Mouse (Mus musculus) forebrain, embryonic 11.5 days (tissue): Measurements from ENCODE around the gene Irs1. TPM values are rescaled to one million over a fixed set of nuclear protein-coding genes. Genes with fewer than 3 reads are reported as not detected.

Experiments used
- ATAC-seq: fragments of 200-750 bp; cut with Nextera tagmentation; replicated peaks from 2 replicates; pipeline ENCODE4 v1.8.0; 2017; ENCODE audit warnings: moderate TSS enrichment; ENCODE audit not compliant: low FRiP score
- DNase-seq: peaks from one replicate; pipeline ENCODE4 v3.0.0-alpha.2; 2017; ENCODE audit warnings: low spot score
- H3K27ac ChIP-seq: fragments of 300-500 bp; sonication (generic); 2 replicates; pipeline ENCODE4 v1.5.1; 2014; ENCODE audit warnings: low read depth, low read length
- H3K27me3 ChIP-seq: fragments of 300-500 bp; sonication (generic); 2 replicates; pipeline ENCODE4 v1.6.1; 2014; ENCODE audit warnings: mild to moderate bottlenecking, low read length, mixed read lengths; ENCODE audit not compliant: control insufficient read depth, insufficient read depth
- H3K36me3 ChIP-seq: fragments of 300-500 bp; sonication (generic); 2 replicates; pipeline ENCODE4 v1.6.1; 2014; ENCODE audit warnings: mild to moderate bottlenecking, low read length, moderate library complexity, mixed read lengths; ENCODE audit not compliant: control insufficient read depth, insufficient read depth
- H3K4me1 ChIP-seq: fragments of 300-500 bp; sonication (generic); replicated peaks from 2 replicates; pipeline ENCODE4 v1.6.1; 2014; ENCODE audit warnings: low read length, mixed read lengths; ENCODE audit not compliant: control insufficient read depth, insufficient read depth
- H3K4me2 ChIP-seq: fragments of 300-500 bp; sonication (generic); 2 replicates; pipeline ENCODE4 v1.6.1; 2014; ENCODE audit warnings: low read depth, mild to moderate bottlenecking, low read length, moderate library complexity, mixed read lengths; ENCODE audit not compliant: severe bottlenecking
- H3K4me3 ChIP-seq: fragments of 300-500 bp; sonication (generic); 2 replicates; pipeline ENCODE4 v1.5.1; 2014; ENCODE audit warnings: low read depth, low read length
- H3K9ac ChIP-seq: fragments of 300-500 bp; sonication (generic); 2 replicates; pipeline ENCODE4 v1.6.1; 2014; ENCODE audit warnings: low read length
- H3K9me3 ChIP-seq: fragments of 300-500 bp; sonication (generic); 2 replicates; pipeline ENCODE4 v1.6.1; 2016; ENCODE audit warnings: low read length, mixed read lengths; ENCODE audit not compliant: control insufficient read depth
- WGBS: fragments of 180-500 bp; shearing (Covaris S2); extraction: QIAGEN DNeasy Blood & Tissue Kit; methylation state at CpG from one replicate; pipeline ENCODE4 v1.1.7; 2014; 5-methylcytosine and 5-hydroxymethylcytosine counted together
- polyA plus RNA-seq: library from polyadenylated mRNA; unstranded; fragments of >200 nt; fragmentation: Nextera tagmentation; extraction: Ambion mirVana; gene quantifications from 2 replicates; pipeline ENCODE4 v1.2.1, GENCODE M21; 2014

Gene Irs1
- polyA plus RNA-seq, 1 experiment from 2014 or later: 17.5 TPM

DNA sequence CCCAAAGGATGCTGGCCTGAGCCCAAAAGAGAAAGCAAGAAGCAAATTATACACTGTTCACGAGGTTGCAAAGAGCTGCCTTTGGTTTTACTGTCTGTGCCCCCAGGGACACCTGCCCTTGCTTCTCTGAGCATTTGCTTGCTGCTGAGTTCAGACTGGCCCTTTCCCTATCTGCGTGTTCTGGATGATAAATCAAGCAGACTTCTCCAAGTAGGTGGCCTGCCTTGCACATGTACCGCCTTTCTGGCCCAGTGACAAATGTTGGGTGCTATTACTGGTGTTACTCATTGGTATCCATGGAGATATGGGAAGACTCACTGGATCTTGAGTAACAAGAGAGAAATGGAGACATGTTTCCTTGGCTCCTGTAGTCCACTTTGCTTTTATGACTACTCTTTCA lies 101.7 kb downstream of the Irs1 start:
- no peak overlapping the region for H3K27ac ChIP-seq
- H3K36me3 ChIP-seq: no peaks in the 10 kb centered on the region
- ATAC-seq (no peak), DNase-seq (no peak)
- H3K4me1 ChIP-seq: no peaks in the 10 kb centered on the region
- H3K4me3 ChIP-seq: no peak overlapping the region
- H3K9me3 ChIP-seq: no peaks in the 10 kb centered on the region
- no peaks in the 10 kb centered on the region for H3K27me3 ChIP-seq
- H3K9ac ChIP-seq: no peak overlapping the region
- WGBS: 80% methylated on average over 3 of the region's 3 CpGs
- no peak overlapping the region for H3K4me2 ChIP-seq

DNA sequence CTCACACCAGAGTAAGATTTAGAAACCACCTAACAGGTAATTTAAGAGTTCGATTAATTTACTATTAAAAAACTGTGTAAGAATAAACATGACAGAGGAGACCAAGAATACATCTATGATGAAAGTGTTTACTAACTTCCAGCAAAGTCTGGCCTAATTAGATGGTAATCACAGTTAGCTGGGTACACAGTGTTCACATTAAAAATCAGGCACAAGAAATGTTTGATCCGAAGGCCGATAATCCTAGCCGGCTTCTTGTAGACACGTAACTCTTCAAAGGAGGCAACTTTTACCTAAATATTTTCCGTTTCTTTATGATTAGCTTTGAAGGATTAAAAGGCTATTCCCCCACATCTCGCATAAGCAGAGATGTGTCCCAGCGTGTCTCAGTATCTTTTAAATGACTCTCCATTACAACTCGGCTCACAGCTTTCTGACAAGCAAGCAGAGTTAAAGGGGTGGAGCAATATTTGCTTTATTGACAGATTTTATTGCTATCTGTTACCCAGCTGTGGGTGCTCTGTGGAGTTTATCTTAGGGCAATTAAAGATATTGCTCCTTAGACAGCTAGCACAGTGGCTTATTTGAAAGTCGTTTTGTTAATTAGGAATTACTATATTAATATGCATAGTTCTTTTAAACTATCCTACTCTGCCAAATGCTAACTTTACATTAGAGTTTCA lies 102.5 kb downstream of the Irs1 start:
- Histone ChIP-seq H3K9ac (no peak overlapping the region), H3K4me2 (no peak overlapping the region), H3K27ac (no peak overlapping the region), H3K9me3 (no peaks in the 10 kb centered on the region), H3K27me3 (no peaks in the 10 kb centered on the region), H3K4me1 (no peaks in the 10 kb centered on the region), H3K36me3 (no peaks in the 10 kb centered on the region), H3K4me3 (no peak overlapping the region)
- DNase-seq: no peak
- WGBS: 88% methylated on average over 10 of the region's 10 CpGs
- no peak for ATAC-seq

DNA sequence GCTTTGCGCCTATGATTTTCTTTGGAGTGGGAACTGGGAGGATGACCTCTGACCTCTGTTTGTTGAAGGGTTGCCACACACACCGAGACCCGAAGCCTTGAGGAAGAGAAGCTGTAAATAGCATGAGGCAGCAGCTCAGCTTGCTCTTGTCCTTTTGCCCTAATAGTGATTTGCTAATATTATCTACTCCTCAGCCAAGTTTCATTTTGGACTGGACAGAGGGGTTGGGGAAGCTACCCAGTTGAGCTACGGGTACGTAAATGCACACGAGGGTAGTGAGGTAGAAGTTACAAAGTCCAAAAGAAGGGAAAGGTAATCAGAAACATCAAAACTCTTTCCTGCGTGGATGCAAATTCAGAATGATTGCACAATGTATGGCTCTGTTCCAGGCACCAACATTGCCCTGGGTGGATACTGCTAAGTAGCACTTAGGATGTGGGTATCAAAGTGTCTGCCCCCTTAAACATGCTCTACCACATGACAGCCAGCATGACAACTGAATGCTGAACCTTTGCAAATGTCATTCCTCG lies 107.2 kb downstream of the Irs1 start:
- DNase-seq (no peak), ATAC-seq (no peak)
- H3K4me1 ChIP-seq: no peaks in the 10 kb centered on the region
- H3K4me3 ChIP-seq: no peak overlapping the region
- no peaks in the 10 kb centered on the region for H3K9me3 ChIP-seq
- no peaks in the 10 kb centered on the region for H3K27me3 ChIP-seq
- no peak overlapping the region for H3K27ac ChIP-seq
- 82% methylated on average over 8 of the region's 8 CpGs for WGBS
- H3K4me2 ChIP-seq: no peak overlapping the region
- no peaks in the 10 kb centered on the region for H3K36me3 ChIP-seq
- no peak overlapping the region for H3K9ac ChIP-seq

Other genes with a start within 250 kb of the Irs1 start
- gene Gm9747, start 58.3 kb downstream of the Irs1 start, polyA plus RNA-seq: 40.2 and 42.7 TPM in 2 replicates
- gene Rhbdd1, start 25.0 kb upstream of the Irs1 start, polyA plus RNA-seq: 6.3 and 7.5 TPM in 2 replicates